Mouse (Mus musculus) liver, embryonic 14.5 days (tissue): ENCODE measurements around the gene Gm6040. TPM values are rescaled to one million over a fixed set of nuclear protein-coding genes. Genes with fewer than 3 reads are reported as not detected.

ENCODE experiments used
- ATAC-seq: fragments of 200-750 bp; cut with Nextera tagmentation; 2 replicates; pipeline ENCODE4 v1.8.0; 2017; ENCODE audit warnings: moderate number of reproducible peaks, mild to moderate bottlenecking, moderate library complexity; ENCODE audit not compliant: insufficient read depth
- DNase-seq, 3 experiments: peaks; one replicate each; pipeline ENCODE4 v3.0.0-alpha.2; 2012 to 2013; ENCODE audit warnings: low read depth in 3 of 3, low spot score in 3 of 3
- H3K27ac ChIP-seq: fragments of 300-500 bp; sonication (generic); 2 replicates; pipeline ENCODE4 v1.5.1; 2014; ENCODE audit warnings: moderate library complexity, mild to moderate bottlenecking, control low read depth, inconsistent platforms
- H3K27me3 ChIP-seq: fragments of 300-500 bp; sonication (generic); 2 replicates; pipeline ENCODE4 v1.6.1; 2014; ENCODE audit warnings: mild to moderate bottlenecking, low read length, moderate library complexity; ENCODE audit not compliant: control insufficient read depth, insufficient read depth
- H3K36me3 ChIP-seq: fragments of 300-500 bp; sonication (generic); replicated peaks from 2 replicates; pipeline ENCODE4 v1.6.1; 2014; ENCODE audit warnings: low read depth; ENCODE audit not compliant: control insufficient read depth, insufficient read depth
- H3K4me1 ChIP-seq, 2 experiments: fragments of 200-500 bp in 1 of 2; fragments of 300-500 bp in 1 of 2; sonication (generic) in 1 of 2; replicated peaks; 2 replicates each; pipeline ENCODE4 v1.6.1; 2012 to 2014; ENCODE audit warnings: antibody characterized with exemption in 1 of 2, inconsistent platforms in 1 of 2, low read length in 1 of 2; ENCODE audit not compliant: control insufficient read depth in 2 of 2, insufficient read depth in 2 of 2
- H3K4me2 ChIP-seq: fragments of 300-500 bp; sonication (generic); 2 replicates; pipeline ENCODE4 v1.6.1; 2014; ENCODE audit warnings: low read depth, mild to moderate bottlenecking, control low read depth, moderate library complexity
- H3K4me3 ChIP-seq, 2 experiments: fragments of 200-500 bp in 1 of 2; fragments of 300-500 bp in 1 of 2; sonication (generic) in 1 of 2; 2 replicates each; pipeline ENCODE4 v1.5.1; 2012 to 2014; ENCODE audit warnings: low read depth in 2 of 2, low read length in 2 of 2, mild to moderate bottlenecking in 2 of 2, control low read depth in 1 of 2, inconsistent platforms in 1 of 2, moderate library complexity in 1 of 2; ENCODE audit not compliant: insufficient read depth in 1 of 2
- H3K9ac ChIP-seq: fragments of 300-500 bp; sonication (generic); replicated peaks from 2 replicates; pipeline ENCODE4 v1.6.1; 2014; ENCODE audit warnings: mild to moderate bottlenecking, control low read depth, moderate library complexity
- H3K9me3 ChIP-seq: fragments of 300-500 bp; sonication (generic); 2 replicates; pipeline ENCODE4 v1.6.1; 2016; ENCODE audit warnings: low read length, mixed read lengths; ENCODE audit not compliant: control insufficient read depth
- CTCF ChIP-seq: IDR thresholded peaks from 2 replicates; pipeline ENCODE4 v1.5.1; 2016; ENCODE audit warnings: antibody characterized with exemption, low read depth, control low read depth
- EP300 ChIP-seq: IDR thresholded peaks from 2 replicates; pipeline ENCODE4 v1.6.1; 2016; ENCODE audit warnings: antibody characterized with exemption, low read depth
- WGBS: fragments of 180-500 bp; shearing (Covaris S2); extraction: QIAGEN DNeasy Blood & Tissue Kit; methylation state at CpG from one replicate; pipeline ENCODE4 v1.1.7; 2014; ENCODE audit not compliant: insufficient replicate concordance; 5-methylcytosine and 5-hydroxymethylcytosine counted together
- polyA plus RNA-seq, 2 experiments: library from polyadenylated mRNA; depleted of rRNA in 1 of 2; stranded (reverse) in 1 of 2; unstranded in 1 of 2; fragments of >200 nt; fragmentation: Nextera tagmentation in 1 of 2; extraction: Ambion mirVana in 1 of 2; gene quantifications; 2 replicates each; pipeline versions ENCODE4 v1.2.1 to v1.2.3; 2012 to 2014

The Gm6040 gene
- polyA plus RNA-seq (2012; rRNA removed): not detected in 2 replicates
- not detected in 2 replicates for polyA plus RNA-seq (2014; fragmentation: Nextera tagmentation; extraction: Ambion mirVana)

DNA sequence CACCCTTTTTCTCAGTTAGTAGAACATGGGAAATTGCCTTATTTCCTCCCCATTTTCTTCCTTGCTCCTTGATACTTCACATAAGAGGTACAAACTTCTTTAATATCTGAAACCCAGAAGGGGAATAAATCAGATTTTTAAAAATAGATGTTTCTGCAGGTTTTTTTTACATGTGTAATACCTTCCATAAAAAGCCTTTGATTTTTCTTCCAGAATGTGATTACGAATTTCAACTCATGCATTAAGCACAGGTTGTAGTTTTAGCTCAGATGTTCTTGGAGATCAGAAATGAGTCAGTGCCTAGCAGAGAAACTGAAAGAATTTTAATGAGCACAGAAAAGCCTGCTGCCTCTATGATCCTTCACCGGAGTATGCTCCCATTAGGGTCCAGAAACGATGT lies at the start of gene Gm6040:
Gene Gm6040 (minus strand): TSS at position 101 of the 400 bp plus-strand sequence.
- H3K9ac ChIP-seq: no peak within 1 kb of the TSS
- no peak for TF ChIP-seq CTCF
- TF ChIP-seq EP300: no peak
- H3K27me3 ChIP-seq: no peaks in the 10 kb centered on the region
- no peak within 1 kb of the TSS for H3K27ac ChIP-seq
- no peaks in the 10 kb centered on the region for H3K9me3 ChIP-seq
- no peak within 1 kb of the TSS for H3K4me2 ChIP-seq
- WGBS: 53% methylated on average over 3 of the region's 3 CpGs
- DNase-seq (no peak), ATAC-seq (no peak)
- H3K36me3 ChIP-seq: no peaks in the 10 kb centered on the region
- H3K4me3 ChIP-seq: no peak within 1 kb of the TSS
- H3K4me1 ChIP-seq: no peaks in the 10 kb centered on the region

DNA sequence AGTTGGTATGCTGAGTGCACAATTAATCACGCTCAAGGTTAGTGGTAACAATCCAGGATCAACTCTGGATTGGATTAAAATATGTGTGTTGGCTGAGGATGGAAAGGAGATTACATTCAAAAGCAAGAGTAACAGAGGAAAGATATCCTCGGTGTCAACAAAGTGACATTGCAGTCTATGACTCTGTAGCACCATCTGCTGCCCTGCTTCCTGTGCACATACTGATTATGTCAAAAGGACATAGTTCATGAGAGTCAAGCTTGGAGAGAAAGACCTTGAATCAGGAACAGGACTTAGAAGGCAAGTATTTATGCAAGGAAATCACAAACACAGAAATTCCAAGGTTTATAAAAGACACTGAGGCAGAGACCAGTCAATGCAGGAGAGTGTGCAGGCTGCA lies 42.7 kb upstream of the Gm6040 start:
- H3K4me1 ChIP-seq: no peaks in the 10 kb centered on the region
- H3K27me3 ChIP-seq: no peaks in the 10 kb centered on the region
- H3K9me3 ChIP-seq: no peaks in the 10 kb centered on the region
- no peak overlapping the region for H3K9ac ChIP-seq
- DNase-seq (no peak), ATAC-seq (no peak)
- no peaks in the 10 kb centered on the region for H3K36me3 ChIP-seq
- H3K4me2 ChIP-seq: no peak overlapping the region
- 41% methylated on average over 2 of the region's 2 CpGs for WGBS
- H3K27ac ChIP-seq: no peak overlapping the region
- TF ChIP-seq EP300 (no peak), CTCF (no peak)
- no peak overlapping the region for H3K4me3 ChIP-seq

- H3K9me3 ChIP-seq: peaks cover 2% of the 10 kb centered on the region; the same call in 1 of the 2 replicates
- H3K27ac ChIP-seq: no peak within 1 kb of the TSS
- no peaks in the 10 kb centered on the region for H3K36me3 ChIP-seq
- no peak within 1 kb of the TSS for H3K4me2 ChIP-seq
- H3K4me1 ChIP-seq: no peaks in the 10 kb centered on the region
- ATAC-seq: no peak
- WGBS: 36% methylated on average over 3 of the region's 3 CpGs
- no peaks in the 10 kb centered on the region for H3K27me3 ChIP-seq
- DNase-seq: no peak
- H3K9ac ChIP-seq: no peak within 1 kb of the TSS
- H3K4me3 ChIP-seq: no peak within 1 kb of the TSS
- TF ChIP-seq EP300: no peak
Measured at GRCm38 (mm10) chr8:20944610-20945009, 22.7 kb upstream of the Gm6040 start, which contains the start of gene AY761185. Gene AY761185 (minus strand): TSS chr8:20944710.

GRCm38 (mm10) chr8:20912288-20912687 lies 9.6 kb downstream of the Gm6040 start:
- no peak for TF ChIP-seq EP300
- TF ChIP-seq CTCF: no peak

GRCm38 (mm10) chr8:20908256-20908655 lies 13.6 kb downstream of the Gm6040 start:
- no peaks in the 10 kb centered on the region; the same call in 1 of the 2 replicates for H3K9me3 ChIP-seq
- H3K4me2 ChIP-seq: no peak overlapping the region
- ATAC-seq (no peak), DNase-seq (no peak)
- H3K27ac ChIP-seq: no peak overlapping the region
- H3K36me3 ChIP-seq: no peaks in the 10 kb centered on the region
- no peak for TF ChIP-seq CTCF
- H3K9ac ChIP-seq: no peak overlapping the region
- 29% methylated on average over 2 of the region's 2 CpGs for WGBS
- H3K4me3 ChIP-seq: no peak overlapping the region
- no peaks in the 10 kb centered on the region for H3K4me1 ChIP-seq
- no peaks in the 10 kb centered on the region for H3K27me3 ChIP-seq

More at GRCm38 (mm10) chr8:20912288-20912687, 9.6 kb downstream of the Gm6040 start:
- no peak for DNase-seq
- Histone ChIP-seq H3K27me3 (no peaks in the 10 kb centered on the region), H3K4me1 (no peaks in the 10 kb centered on the region), H3K9ac (no peak overlapping the region), H3K4me3 (no peak overlapping the region), H3K4me2 (no peak overlapping the region), H3K36me3 (no peaks in the 10 kb centered on the region), H3K27ac (no peak overlapping the region), H3K9me3 (no peaks in the 10 kb centered on the region)
- WGBS: 60% methylated on average over 1 of the region's 1 CpGs
- ATAC-seq: no peak
